Mouse (Mus musculus) left cerebral cortex, adult 2 months (tissue): ENCODE results near the gene 2810408A11Rik. TPM values are rescaled to one million over a fixed set of nuclear protein-coding genes. Genes with fewer than 3 reads are reported as not detected.
A peak's percentile ranks its signal among the peaks of the same experiment; 100 is the strongest.

Experiments used
- DNase-seq, 2 experiments: peaks; one replicate each; pipeline ENCODE4 v3.0.0; 2021 to 2022; ENCODE audit warnings: low spot score in 2 of 2, mixed read lengths in 1 of 2; ENCODE audit errors: extremely low spot score in 1 of 2
- H3K27ac ChIP-seq: fragments of 200-600 bp; 2 replicates; pipeline ENCODE4 v1.8.1; 2022
- H3K4me3 ChIP-seq: fragments of 200-600 bp; 2 replicates; pipeline ENCODE4 v1.8.1; 2022
- CTCF ChIP-seq: fragments of 200-600 bp; IDR thresholded peaks from 2 replicates; pipeline ENCODE4 v1.8.1; 2022; ENCODE audit warnings: antibody characterized with exemption, mild to moderate bottlenecking, moderate library complexity
- intact Hi-C: fragments of 180-260 bp; cut with DNase I; formaldehyde crosslinking; loops from one replicate; pipeline ENCODE4 v1.15.1; 2025
- long read RNA-seq, 2 experiments: library from polyadenylated mRNA; stranded (forward); transcript quantifications; one replicate each; pipeline ENCODE4 v2.0.0; 2021; ENCODE audit warnings: borderline mapping rate in 2 of 2
- total RNA-seq, 2 experiments: library from RNA; stranded (reverse); gene quantifications; 2 replicates each; pipeline ENCODE4 v1.2.3; 2021

2810408A11Rik gene
- under 1 TPM; 0.23 to 0.87 TPM for total RNA-seq
- long read RNA-seq, experiment 1, partial matches to known transcripts = 1 of 1 reads
- long read RNA-seq, experiment 1, other reads (novel, unspliced or antisense) = 0 of 1 reads
- long read RNA-seq, experiment 2, partial matches to known transcripts = 0 of 2 reads
- long read RNA-seq, experiment 2, other reads (novel, unspliced or antisense) = 1 of 2 reads

DNA sequence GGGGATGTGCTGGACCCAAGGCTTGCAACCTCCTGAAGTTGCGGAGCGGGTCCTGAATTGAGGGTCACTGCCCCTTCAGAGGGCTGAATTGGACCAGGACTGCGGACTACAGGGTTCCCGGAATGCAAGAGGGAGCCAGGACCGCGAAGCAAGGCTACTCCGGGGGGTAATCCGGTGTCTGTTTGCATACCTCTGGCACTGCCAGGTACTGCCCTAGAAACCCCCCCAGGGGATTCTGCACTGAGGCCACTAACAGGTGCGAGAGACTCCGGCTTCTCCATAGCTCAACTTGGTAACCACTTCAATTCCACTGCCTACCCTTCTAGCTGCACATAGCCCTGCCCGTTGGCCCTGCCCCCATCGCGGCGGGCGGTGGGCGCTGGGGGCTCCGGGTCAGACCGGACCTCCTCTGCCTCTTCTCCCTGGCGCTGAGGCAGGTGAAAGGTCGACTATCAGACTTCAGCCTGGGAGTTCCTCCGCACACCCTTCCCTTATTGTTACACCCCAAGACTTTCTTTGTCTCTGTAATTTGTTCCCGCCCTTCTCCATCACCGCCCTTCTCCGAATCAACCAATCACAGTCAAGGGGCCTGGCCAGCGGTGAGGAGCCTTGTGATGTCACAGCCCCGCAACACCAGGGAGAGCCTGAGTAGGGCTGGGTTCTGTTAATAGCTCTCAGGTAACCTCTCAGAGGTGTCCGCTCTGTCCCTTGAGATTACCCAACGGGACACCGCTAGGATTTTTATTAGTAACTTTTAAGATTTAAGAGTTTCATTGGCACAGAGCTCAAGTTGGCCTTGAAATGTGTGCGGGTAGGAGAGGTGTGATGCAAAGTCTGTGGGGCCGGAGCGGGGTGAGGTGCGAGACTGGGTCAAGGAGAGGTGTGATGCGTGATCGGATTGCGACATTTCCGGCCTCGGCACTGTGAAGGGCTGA is at the start of gene 2810408A11Rik, which contains the start of gene Neurl4:
Gene 2810408A11Rik, minus strand, starts transcription at position 517 of the 935 bp plus-strand sequence.
Gene Neurl4, plus strand, starts transcription at position 602 of the 935 bp plus-strand sequence.
- intact Hi-C loops = loop anchor here (2.0 to 5.0 kb wide), 3 partner anchors 20 to 218 kb away; partner anchors contain the start of genes Kctd11, Nlgn2, Senp3 and Tmem256

DNA sequence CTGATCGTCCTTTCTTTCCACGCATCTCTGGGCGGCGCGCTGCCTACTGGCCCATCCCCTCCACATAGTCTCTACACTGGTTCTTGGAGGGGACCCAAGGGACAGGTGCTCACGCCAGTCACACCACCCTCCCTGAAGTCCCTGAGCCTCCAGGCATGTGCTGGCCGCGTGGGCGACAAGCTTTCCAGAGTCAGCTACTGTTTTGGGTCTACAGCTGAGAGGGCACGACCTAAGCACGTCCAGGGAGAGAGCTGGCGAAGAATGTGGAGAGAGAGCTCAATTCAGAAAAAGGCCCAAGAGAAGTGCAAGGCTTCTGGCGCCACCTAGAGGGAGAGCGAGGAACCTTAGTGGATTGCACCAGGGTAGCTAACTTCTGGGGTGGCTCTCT is 48.0 kb upstream of the 2810408A11Rik start:
- H3K4me3 ChIP-seq = no peak overlapping the region
- intact Hi-C loops = loop anchor here (1.0 kb wide), 1 partner anchor 14 kb away; no protein-coding TSS in a partner anchor
- H3K27ac ChIP-seq = no peak overlapping the region
- peak; percentile 55 to 73 for DNase-seq
- peak; percentile 87 for TF ChIP-seq CTCF

More for the DNA sequence above, at the start of gene 2810408A11Rik, which contains the start of gene Neurl4:
- TF ChIP-seq CTCF = no peak
- DNase-seq = peak; percentile 84 to 86
- peak within 1 kb of the TSS; percentile 79 for H3K4me3 ChIP-seq
- H3K27ac ChIP-seq = peak within 1 kb of the TSS; percentile 95

DNA sequence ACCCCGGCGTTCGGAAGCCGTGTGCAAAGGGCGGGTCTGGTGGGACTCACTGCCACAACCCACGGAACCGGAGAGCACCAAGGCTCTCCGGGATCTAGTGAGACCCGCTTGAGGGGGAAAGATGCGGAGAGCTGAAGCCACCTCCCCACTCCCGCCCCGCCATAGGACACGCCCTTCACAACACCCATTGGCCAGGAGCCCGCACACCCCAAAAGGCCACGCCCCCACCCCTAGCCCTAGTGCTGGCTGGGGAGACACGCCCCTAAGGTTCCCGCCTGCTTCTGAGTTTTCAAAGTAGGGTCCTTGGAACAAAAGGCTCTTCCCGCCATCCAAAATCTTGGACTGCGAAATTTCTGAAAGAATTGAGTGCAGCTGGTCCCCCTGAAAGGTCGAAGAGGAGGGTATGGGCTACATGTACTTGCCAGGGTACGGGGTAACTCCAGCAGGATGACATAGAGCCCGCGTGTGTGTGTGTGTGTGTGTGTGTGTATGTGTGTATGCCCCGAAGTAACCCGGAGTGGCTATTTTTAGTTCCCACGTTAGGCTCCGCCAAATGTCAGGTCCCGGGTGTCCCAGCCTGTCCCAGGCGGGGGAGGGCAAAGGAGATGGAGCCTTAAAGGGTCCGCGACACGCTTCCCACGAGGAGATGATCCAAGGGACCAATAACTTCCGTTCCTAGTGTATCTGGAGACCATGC is 47.4 kb upstream of the 2810408A11Rik start, which contains the start of gene Slc2a4:
Gene Slc2a4, minus strand, starts transcription at position 123 of the 697 bp plus-strand sequence.
- H3K4me3 ChIP-seq = peak within 1 kb of the TSS; percentile 30
- intact Hi-C loops = no loop called here
- DNase-seq = peak; percentile 39 to 62
- no peak within 1 kb of the TSS for H3K27ac ChIP-seq
- TF ChIP-seq CTCF = no peak

DNA sequence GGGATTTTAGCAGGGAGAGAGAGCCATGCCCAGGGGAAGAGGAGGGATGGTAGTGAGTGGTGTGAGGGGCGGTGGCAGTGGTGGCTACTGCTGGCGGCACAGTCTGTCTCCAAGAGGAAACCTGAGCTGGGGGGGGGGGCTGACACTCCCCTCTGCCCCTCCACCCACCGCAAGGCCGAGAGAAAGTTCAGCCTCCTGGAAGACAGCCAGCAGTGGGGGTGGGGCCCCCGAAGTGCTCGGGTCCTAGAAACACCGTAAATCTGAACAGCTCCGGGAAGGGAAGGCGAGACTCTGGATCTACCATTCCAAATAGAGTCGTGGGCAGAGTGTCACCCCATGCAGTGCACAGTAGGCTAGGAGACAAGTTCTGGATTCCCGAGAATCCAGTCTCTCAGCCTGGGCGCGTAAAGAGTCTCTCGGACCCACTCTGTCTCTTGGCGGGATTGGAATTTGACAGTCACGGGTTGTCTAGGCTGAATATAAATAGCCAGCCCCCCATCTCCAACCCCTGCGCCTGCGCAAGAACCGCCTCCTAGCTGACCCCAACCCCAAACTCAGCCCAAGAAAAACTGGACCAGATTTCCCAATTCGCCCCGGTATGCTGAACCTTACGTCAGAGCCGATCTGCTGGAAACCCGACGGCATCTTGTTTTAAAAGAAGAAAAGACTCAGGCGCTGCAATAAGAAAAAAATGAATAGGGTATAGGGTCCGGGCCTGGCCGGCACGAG is 46.7 kb upstream of the 2810408A11Rik start:
- TF ChIP-seq CTCF = no peak
- no peak for DNase-seq
- intact Hi-C loops = no loop called here
- peak overlapping the region; percentile 30 for H3K4me3 ChIP-seq
- no peak overlapping the region for H3K27ac ChIP-seq

DNA sequence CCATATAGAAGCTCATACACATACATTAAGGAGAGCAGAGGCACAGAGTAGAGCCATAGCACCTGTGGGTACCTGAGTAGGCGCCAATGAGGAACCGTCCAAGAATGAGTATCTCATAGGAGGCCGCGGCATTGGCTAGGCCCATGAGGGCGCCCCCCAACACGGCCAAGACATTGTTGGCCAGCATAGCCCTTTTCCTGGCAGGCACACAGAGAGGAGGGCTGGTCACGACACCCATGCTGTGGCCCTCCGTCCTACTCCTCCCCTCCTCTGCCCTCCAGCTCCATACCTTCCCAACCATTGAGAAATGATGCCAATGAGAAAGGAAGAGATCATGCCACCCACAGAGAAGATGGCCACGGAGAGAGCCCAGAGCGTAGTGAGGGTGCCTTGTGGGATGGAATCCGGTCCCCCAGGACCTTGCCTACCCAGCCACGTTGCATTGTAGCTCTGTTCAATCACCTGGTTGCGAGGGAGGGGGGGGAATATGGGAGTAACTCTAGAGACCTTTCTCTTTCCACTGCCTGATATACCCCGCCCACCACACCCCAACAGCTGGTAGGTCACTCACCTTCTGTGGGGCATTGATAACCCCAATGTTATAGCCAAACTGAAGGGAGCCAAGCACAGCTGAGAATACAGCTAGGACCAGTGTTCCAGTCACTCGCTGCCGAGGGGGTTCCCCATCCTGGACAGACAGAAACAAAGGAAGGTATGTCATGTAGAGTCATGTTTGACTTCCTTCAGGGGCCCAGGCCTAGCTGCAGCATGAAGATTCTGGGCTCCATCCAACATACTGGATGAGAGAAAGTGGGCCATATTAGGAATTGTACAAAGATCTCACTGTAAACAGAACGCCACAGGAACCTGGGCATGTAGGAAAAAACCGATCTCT is 45.5 kb upstream of the 2810408A11Rik start:
- intact Hi-C loops = no loop called here
- Histone ChIP-seq H3K27ac (no peak overlapping the region), H3K4me3 (no peak overlapping the region)
- TF ChIP-seq CTCF = no peak
- DNase-seq = no peak

DNA sequence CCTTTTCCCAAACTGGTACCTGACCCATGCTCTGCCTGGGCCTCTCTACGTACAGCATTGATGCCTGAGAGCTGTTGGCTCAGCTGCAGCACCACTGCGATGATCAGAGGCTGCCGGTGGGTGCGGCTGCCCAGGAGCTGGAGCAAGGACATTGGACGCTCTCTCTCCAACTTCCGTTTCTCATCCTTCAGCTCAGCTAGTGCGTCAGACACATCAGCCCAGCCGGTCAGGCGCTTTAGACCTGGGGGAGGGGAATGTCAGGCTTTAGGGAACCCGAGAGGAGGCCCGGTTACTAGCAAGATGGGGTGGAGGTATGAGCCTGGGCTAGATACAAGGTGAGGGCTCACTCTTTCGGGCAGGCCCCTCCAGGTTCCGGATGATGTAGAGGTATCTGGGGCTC is 44.4 kb upstream of the 2810408A11Rik start:
- intact Hi-C loops = no loop called here
- no peak for DNase-seq
- Histone ChIP-seq H3K27ac (no peak overlapping the region), H3K4me3 (no peak overlapping the region)
- TF ChIP-seq CTCF = no peak

DNA sequence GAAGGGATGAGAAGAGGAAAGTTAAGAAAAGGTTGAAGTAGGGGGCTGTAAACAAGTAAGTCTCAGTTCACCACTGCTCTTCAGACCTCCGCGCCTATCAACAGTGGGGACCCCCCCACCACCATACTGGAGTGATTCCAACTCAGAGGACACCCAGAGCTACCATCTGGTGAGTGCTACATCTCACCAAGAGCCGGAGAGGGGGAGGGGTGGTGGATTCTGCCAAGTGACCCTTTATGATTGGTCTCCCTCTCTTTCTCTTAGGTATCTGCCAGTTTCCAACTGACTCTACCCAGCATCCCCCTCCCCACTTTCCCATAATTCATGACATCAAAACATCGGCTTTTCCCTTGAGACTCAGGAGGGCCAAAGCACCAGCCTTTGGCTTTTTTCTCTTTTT is 40.2 kb upstream of the 2810408A11Rik start:
- no peak for TF ChIP-seq CTCF
- no peak for DNase-seq
- intact Hi-C loops = no loop called here
- H3K27ac ChIP-seq = no peak overlapping the region
- no peak overlapping the region for H3K4me3 ChIP-seq

DNA sequence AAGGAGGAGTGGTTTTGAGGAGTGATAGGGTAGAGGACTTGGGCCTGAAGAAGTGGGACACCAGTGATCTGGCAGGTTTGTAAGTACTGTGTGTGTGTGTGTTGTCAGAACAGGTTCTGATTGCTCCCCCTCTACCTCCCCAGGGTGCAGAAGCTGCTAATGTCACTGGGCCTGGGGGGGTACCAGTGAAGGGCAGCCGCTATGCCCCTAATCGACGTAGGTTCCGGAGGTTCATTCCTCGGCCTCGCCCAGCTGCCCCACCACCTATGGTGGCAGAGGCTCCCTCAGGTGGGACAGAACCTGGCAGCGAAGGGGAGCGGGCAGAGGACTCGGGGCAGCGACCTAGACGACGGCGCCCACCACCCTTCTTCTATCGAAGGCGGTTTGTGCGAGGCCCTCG is 38.9 kb upstream of the 2810408A11Rik start:
- no peak for DNase-seq
- Histone ChIP-seq H3K4me3 (no peak overlapping the region), H3K27ac (no peak overlapping the region)
- TF ChIP-seq CTCF = no peak
- intact Hi-C loops = no loop called here

DNA sequence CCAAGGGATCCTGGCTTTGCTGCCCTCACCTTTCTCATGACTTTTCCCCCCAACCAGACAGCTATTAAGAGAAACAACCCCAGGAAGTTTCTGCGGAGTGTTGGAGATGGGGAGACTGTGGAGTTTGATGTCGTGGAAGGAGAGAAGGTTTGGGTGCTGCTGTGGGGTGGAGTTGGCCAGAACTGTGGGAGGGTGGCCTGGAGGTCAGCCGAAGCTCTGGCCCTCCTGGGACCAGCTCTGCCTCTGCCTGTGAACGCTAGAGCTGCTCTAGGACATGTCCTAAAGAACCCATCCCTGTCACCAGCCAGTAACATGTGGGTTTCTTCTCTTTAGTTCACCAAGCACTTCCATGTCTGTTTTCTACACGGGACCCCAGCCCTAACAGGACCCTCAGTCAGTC is 38.4 kb upstream of the 2810408A11Rik start:
- no peak for TF ChIP-seq CTCF
- intact Hi-C loops = no loop called here
- Histone ChIP-seq H3K27ac (no peak overlapping the region), H3K4me3 (no peak overlapping the region)
- DNase-seq = no peak

DNA sequence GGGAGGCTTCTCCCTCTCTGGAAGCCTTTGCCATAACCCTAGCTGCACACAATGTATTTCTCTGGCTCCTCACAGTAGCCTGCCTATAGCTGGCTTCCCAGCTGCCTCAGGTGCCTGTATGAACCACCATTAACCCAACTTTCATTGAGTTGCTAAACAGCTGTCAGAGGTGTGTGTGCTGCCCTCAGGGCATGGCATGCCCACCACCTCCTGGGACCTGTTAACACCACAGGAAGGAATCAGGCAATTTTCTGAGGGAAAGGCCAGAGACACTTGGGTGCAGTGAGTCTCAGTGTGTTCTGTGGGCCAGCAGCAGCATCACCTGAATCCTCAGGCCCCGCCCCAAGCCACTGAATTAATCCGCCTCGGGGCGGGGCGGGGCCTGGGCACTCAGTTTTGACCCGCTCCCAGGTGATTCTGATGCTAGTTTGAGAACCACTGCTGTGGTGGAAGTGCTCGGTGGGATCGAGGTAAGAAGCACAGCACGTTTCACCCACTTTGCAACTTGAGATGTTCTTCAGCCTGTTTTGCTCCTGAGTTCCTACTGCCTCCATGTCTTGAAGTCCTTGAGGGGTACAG is 37.7 kb upstream of the 2810408A11Rik start:
- DNase-seq = no peak
- H3K4me3 ChIP-seq = no peak overlapping the region
- intact Hi-C loops = no loop called here
- TF ChIP-seq CTCF = no peak
- H3K27ac ChIP-seq = no peak overlapping the region
